8 mouse cellular contexts compared by ENCODE assay signal in genomic region chr7:45413113-45413863, GRCm38 (mm10). TPM values are rescaled to one million over a fixed set of nuclear protein-coding genes. Genes with fewer than 3 reads are reported as not detected.
DNase-seq lines count a peak whose midpoint lies in the region; ATAC-seq and TF ChIP-seq lines count a peak whose summit lies in the region.

Gene Ntf5, plus strand, starts transcription at chr7:45413695.

- H3K4me3 ChIP-seq in E14TG2a.4 (replicated peaks; ENCODE audit: low read length) = peak within 1 kb of the TSS; percentile 81
- H3K4me3 ChIP-seq in forebrain, embryonic 14.5 days (ENCODE audit: low read depth, low read length) = peak within 1 kb of the TSS; percentile 45
- H3K4me3 ChIP-seq in midbrain, embryonic 11.5 days (ENCODE audit: low read depth, low read length) = peak within 1 kb of the TSS; percentile 42

- peaks cover 79% of the 10 kb centered on the region for H3K27me3 ChIP-seq in E14TG2a.4 (ENCODE audit: insufficient read depth, low read length)
- peaks cover 90% of the 10 kb centered on the region for H3K27me3 ChIP-seq in forebrain, embryonic 14.5 days (replicated peaks; ENCODE audit: control insufficient read depth, insufficient read depth, low read length)
- peaks cover 82% of the 10 kb centered on the region for H3K27me3 ChIP-seq in midbrain, embryonic 11.5 days (ENCODE audit: control insufficient read depth, insufficient read depth, low read length)

- no peak within 1 kb of the TSS for H3K27ac ChIP-seq in forebrain, embryonic 14.5 days (ENCODE audit: low read depth, low read length)
- H3K27ac ChIP-seq in midbrain, embryonic 11.5 days (ENCODE audit: low read depth, low read length) = no peak within 1 kb of the TSS

- WGBS in forebrain, embryonic 14.5 days = 3% methylated on average over 36 of the region's 45 CpGs
- 3% methylated on average over 33 of the region's 45 CpGs for WGBS in midbrain, embryonic 11.5 days

- no peaks in the 10 kb centered on the region for H3K9me3 ChIP-seq in E14TG2a.4 (ENCODE audit: low read length)
- no peaks in the 10 kb centered on the region for H3K9me3 ChIP-seq in forebrain, embryonic 14.5 days (replicated peaks; ENCODE audit: control insufficient read depth, low read length)
- H3K9me3 ChIP-seq in midbrain, embryonic 11.5 days (ENCODE audit: control insufficient read depth, low read length) = no peaks in the 10 kb centered on the region

- intact Hi-C loops in left cerebral cortex, postnatal 14 days (cut with DNase I) = no loop called here

- peak within 1 kb of the TSS; percentile 85 for H3K4me2 ChIP-seq in forebrain, embryonic 14.5 days (ENCODE audit: low read length)
- H3K4me2 ChIP-seq in midbrain, embryonic 11.5 days = peak within 1 kb of the TSS; percentile 60

- H3K36me3 ChIP-seq in E14TG2a.4 (ENCODE audit: insufficient read depth, low read length) = no peaks in the 10 kb centered on the region
- no peaks in the 10 kb centered on the region for H3K36me3 ChIP-seq in forebrain, embryonic 14.5 days (ENCODE audit: control insufficient read depth, insufficient read depth, low read length)
- no peaks in the 10 kb centered on the region for H3K36me3 ChIP-seq in midbrain, embryonic 11.5 days (ENCODE audit: control insufficient read depth, insufficient read depth, low read length)

- H3K4me1 ChIP-seq in E14TG2a.4 (replicated peaks; ENCODE audit: low read depth, low read length) = peaks cover 65% of the 10 kb centered on the region
- no peaks in the 10 kb centered on the region for H3K4me1 ChIP-seq in forebrain, embryonic 14.5 days (ENCODE audit: control insufficient read depth, insufficient read depth, low read length)
- H3K4me1 ChIP-seq in midbrain, embryonic 11.5 days (ENCODE audit: control insufficient read depth, insufficient read depth, low read length) = peaks cover 4% of the 10 kb centered on the region

- ATAC-seq in forebrain, embryonic 14.5 days = peak; percentile 63
- peak; percentile 64 for ATAC-seq in midbrain, embryonic 11.5 days (ENCODE audit: low FRiP score)

- peak within 1 kb of the TSS; percentile 64 for H3K9ac ChIP-seq in forebrain, embryonic 14.5 days (ENCODE audit: low read length)
- H3K9ac ChIP-seq in midbrain, embryonic 11.5 days (ENCODE audit: low read length) = peak within 1 kb of the TSS; percentile 22

- DNase-seq in A20 (ENCODE audit: low read depth, low spot score) = peak; percentile 63
- peak; percentile 33 for DNase-seq in forebrain, embryonic 14.5 days (ENCODE audit: low spot score)
- peak; percentile 20 to 55 for DNase-seq in kidney, postnatal 36 days
- DNase-seq in midbrain, embryonic 11.5 days (ENCODE audit: low spot score, missing footprints) = peak; percentile 90
- peak; percentile 29 for DNase-seq in thymus, postnatal 25 days
- no peak for DNase-seq in left cerebral cortex, adult 18-20 months (ENCODE audit: low spot score in 2 of 2)
- no peak for DNase-seq in left cerebral cortex, postnatal 14 days (ENCODE audit: low spot score in 2 of 2)

- TF ChIP-seq CTCF in E14TG2a.4 (conservative IDR thresholded peaks at IDR 0.05; ENCODE audit: low read length) = no peak

RNA-seq across cellular contexts. Expression of gene Ntf5, which starts in this region (rescaled TPM):
- polyA plus RNA-seq in forebrain, embryonic 14.5 days (2014; fragmentation: Nextera tagmentation; extraction: Ambion mirVana) = 0.22 TPM in 1 of 2 replicates, not detected in the other
- 0.23 and 0.44 TPM in 2 replicates for polyA plus RNA-seq in midbrain, embryonic 11.5 days (2014; fragmentation: Nextera tagmentation; extraction: Ambion mirVana)
- total RNA-seq in left cerebral cortex, adult 18-20 months (2021) = under 1 TPM in 1 of 2 experiments, not detected in 1; 0.19 TPM
- total RNA-seq in left cerebral cortex, postnatal 14 days (2021) = not detected

Comparison
In these comparisons a context has a peak if more than half of its experiments do, and no peak if none do; other contexts are left out.
1. Peak in DNase-seq, ATAC-seq, H3K4me3 ChIP-seq, H3K9ac ChIP-seq and H3K4me2 ChIP-seq in forebrain, embryonic 14.5 days; RNA of the gene not detected or under 1 TPM.
2. Peak in DNase-seq, ATAC-seq, H3K4me3 ChIP-seq, H3K9ac ChIP-seq and H3K4me2 ChIP-seq in midbrain, embryonic 11.5 days; RNA of the gene not detected or under 1 TPM.
3. DNase-seq: peak in A20 (single experiment), kidney, postnatal 36 days (2 of 2) and thymus, postnatal 25 days (single experiment); none in left cerebral cortex, adult 18-20 months (0 of 2) and left cerebral cortex, postnatal 14 days (0 of 2).
4. Peak in every context shown above with its lines, with median percentiles within 50 percentile points of each other: H3K4me3 ChIP-seq.